Mouse (Mus musculus) granulocyte monocyte progenitor cell, adult 5-6 weeks (primary cell): ENCODE measurements around the gene Notum. TPM values are rescaled to one million over a fixed set of nuclear protein-coding genes. Genes with fewer than 3 reads are reported as not detected.
"Not testable (repeated sequence)": the region's sequence is repeated elsewhere in the genome, so short reads cannot be mapped to it uniquely, and the experiment has no call there.

Experiments
- ATAC-seq: replicated peaks from 2 replicates; pipeline ENCODE4 v1.8.0; 2016; ENCODE audit warnings: mild to moderate bottlenecking, moderate TSS enrichment, inconsistent platforms; ENCODE audit not compliant: poor library complexity, severe bottlenecking
- total RNA-seq, 2 experiments: library from RNA; stranded (forward) in 1 of 2; stranded (reverse) in 1 of 2; fragments of 200-712, 200-1000 nt in 1 of 2; fragments of >200 nt in 1 of 2; fragmentation: Nextera tagmentation in 1 of 2; gene quantifications; 2 replicates each; pipeline ENCODE4 v1.2.3; 2014 to 2017

The Notum gene
- total RNA-seq, 2 experiments from 2014 or later, result not detected

- ATAC-seq, result no peak
Measured at GRCm38 (mm10) chr11:120676951-120677350, 16.0 kb upstream of the Notum start.

GRCm38 (mm10) chr11:120675875-120676274, 14.9 kb upstream of the Notum start:
- ATAC-seq, result not testable (repeated sequence)

DNA sequence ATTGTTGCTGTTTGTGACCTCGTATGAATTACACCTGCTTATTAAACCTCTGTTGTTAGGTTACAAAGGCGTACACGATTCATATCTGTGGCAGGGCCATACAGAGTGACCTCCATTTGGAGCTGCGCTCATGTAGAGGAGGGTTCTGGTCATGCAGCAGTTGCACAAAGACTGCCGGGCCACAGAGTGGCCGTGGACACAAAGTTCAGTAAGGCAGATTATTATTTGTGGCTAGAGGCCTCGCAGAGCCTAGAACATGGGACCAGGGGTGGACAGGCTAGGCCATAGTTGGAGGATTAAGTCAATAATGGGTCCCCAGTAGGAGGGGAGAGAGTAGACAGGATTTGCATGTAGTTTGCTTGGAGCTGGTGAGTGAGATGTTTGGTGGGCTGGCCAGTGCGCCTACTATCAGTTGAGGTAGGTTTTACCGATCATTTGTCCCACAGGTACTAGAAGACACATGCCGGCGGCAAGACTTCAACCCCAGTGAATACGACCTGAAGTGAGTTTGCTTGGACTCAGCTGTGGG, 12.7 kb upstream of the Notum start:
- ATAC-seq, result peak; percentile 4; the same call in 1 of the 2 replicates

DNA sequence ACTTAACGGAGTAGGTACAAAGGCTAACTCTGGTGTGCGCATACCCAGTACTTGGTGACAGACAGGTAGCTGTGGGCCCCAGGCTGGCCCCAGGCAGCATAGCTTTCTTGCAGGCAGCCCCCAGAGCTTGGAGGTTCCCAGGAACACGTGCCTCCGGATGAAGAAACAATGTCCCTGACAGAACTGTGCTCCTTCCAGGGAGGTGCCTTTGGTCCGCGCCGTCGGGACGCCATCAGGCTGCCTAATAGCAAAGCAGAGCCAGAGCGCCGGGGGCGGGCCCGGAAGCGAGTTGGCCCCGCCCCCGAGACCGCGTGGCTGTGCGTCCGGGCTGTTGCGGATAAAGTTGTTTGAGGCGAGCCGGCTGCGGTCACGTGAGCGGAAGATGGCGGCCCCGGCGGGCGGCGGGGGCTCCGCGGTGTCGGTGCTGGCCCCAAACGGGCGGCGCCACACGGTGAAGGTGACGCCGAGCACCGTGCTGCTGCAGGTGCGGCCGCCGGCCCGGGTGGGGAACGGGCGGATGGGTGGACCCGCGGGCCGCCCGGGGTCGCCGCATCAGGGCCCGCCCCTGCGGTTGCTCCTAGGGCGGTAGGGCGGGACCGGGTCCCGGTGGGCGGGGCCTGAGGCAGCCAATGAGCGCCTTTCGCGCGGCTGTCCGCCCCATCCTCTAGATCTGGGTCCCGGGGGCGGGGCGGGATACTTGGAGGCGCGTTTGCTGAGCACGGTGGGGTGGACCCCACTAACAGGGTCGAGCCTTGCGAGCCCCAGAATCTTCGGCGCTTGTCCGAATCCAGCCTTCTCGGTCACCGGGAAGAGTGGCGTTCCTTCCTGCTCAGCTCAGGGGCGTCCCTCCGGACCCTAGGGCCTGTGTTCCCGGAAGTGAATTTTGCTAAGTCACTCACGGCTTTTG, 12.0 kb upstream of the Notum start, which contains the start of gene Aspscr1:
TSS of gene Aspscr1 (plus strand) at position 287 of the 907 bp plus-strand sequence.
- peak; percentile 93 for ATAC-seq

DNA sequence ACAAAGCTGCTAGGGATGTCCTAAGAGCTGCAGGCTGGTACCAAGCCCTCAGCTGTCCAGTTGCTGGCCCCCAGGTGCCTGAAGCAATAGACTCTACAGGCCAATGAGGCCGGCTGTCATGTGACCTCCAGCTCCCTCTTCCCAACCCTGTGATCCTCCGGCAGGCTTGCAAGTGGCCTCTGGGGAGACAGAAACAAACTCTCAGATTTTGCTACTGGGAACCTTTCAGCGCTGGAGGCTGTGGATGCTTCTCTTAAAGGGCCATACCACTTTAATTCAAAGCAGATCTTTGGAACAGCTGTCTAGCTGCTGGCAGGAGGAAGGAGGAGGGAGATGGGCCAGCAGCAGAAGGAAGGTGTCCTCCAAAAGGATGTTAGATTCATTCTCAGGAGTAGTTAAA, 5.6 kb upstream of the Notum start:
- no peak for ATAC-seq

- no peak for ATAC-seq
Measured at GRCm38 (mm10) chr11:120665406-120665805, 4.4 kb upstream of the Notum start.

- ATAC-seq, result no peak
Measured at GRCm38 (mm10) chr11:120663714-120664113, 2.7 kb upstream of the Notum start.

DNA sequence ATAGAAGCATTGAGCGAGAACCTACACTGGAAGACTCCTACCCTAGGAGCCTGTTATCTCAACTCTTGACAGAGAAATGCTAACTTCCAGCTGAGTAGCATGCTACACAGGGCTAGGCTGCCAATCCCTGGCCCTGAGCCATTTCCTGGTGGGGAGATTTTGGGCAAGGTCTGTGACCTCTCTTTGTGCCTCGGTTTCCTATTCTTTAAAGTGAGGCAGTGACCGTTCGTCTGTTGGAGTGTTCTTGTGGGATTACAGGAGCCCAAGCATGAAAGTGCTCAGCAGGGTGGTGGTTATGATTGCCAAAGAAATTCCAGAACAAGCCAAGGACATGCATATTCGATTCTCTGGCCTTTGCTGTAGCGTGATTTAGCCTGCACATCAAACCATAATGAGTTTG, 1.8 kb upstream of the Notum start:
- ATAC-seq, result no peak

- ATAC-seq, result peak; percentile 44
Measured at GRCm38 (mm10) chr11:120660301-120661075, 487 bp downstream of the Notum start.

- no peak for ATAC-seq
Measured at GRCm38 (mm10) chr11:120659509-120660300, 1.3 kb downstream of the Notum start.

GRCm38 (mm10) chr11:120658876-120659410, 2.0 kb downstream of the Notum start:
- ATAC-seq, result peak; percentile 63

DNA sequence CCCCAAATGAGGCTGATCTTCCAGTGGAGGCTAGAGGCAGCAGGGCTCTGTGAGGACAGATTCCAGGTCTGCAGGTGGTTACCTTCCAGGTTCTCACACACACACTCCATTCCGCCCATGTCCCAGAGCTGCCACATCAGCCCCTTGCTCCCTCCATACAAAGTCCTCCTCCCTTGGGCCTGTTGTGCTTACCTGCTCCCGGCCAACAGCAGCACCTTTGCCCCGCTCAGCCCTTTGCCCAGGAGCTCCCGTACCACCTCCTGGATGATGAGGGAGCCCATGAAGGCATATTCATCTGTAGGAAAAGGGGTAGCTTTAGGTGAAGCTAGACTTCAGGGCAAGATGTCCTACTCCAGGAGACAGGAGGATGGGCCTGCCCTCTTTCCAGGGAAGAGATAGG, 3.7 kb downstream of the Notum start:
- ATAC-seq, result no peak

DNA sequence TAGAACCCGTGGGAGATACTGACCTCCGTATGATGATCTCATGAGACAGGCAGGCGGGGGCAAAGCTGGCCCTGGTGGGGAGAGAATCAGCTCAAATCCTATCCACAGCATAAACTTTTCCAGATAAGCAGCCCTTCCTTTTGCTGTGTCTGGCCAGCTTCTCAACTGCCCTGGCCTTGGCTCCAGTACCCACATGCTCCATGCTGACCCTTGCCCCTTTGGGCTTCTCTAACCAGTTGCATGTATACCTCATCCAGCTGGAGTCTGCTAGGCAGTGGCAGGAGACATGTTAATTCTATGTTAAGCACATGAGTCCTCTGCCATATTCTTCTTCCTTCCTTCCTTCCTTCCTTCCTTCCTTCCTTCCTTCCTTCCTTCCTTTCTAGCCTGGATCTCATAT, 6.2 kb downstream of the Notum start:
- ATAC-seq, result no peak

- ATAC-seq, result no peak
Measured at GRCm38 (mm10) chr11:120651872-120652271, 9.1 kb downstream of the Notum start.

DNA sequence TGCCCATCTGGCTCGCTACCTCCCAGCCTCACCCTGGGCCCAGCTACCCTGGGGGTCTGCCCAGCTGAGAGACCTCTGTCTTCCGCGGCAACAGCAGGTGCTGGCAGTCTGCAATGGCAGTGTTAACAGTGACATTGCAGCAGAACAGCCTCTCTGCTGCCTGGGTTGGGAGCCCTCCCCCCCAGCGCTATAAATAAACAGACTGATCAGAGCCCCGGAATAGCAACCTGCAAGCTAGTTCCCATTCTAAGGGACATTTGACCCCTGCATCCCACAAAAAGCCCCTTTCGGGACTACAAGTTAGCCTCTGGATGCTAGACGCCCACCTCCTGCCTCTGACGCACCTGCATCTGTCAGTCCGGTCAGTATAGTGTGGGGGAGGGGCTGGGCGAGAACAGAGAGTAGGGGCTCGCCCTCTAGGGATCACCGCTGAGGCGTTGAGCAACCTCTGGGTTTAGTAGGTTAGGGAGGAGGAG, 12.9 kb downstream of the Notum start, which contains the start of gene Myadml2:
TSS of gene Myadml2 (minus strand) at position 158 of the 476 bp plus-strand sequence.
- ATAC-seq, result peak; percentile 44

- ATAC-seq, result no peak
Measured at GRCm38 (mm10) chr11:120647047-120647830, 13.7 kb downstream of the Notum start.

DNA sequence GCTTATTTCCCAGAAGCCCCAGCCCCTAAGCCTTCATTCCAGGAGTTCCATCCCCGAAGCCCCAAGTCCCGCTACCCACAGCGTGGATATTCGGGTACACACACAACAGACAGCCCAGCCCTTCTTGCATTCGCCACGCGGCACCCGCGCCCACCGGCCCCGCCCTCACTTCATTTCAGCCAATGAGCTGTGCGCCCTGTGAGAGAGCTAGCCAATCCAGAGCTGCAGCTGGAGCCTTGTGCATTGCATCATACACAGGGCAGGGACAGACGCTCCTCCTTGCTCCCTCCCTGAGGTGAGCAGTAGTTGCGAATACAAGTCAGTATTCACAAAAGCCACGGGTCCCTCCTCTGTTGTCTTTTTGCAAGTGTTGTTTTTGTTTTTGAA, 17.4 kb downstream of the Notum start, which contains the start of gene Pycr1:
TSS of gene Pycr1 (minus strand) at position 169 of the 387 bp plus-strand sequence.
- peak; percentile 87 for ATAC-seq

DNA sequence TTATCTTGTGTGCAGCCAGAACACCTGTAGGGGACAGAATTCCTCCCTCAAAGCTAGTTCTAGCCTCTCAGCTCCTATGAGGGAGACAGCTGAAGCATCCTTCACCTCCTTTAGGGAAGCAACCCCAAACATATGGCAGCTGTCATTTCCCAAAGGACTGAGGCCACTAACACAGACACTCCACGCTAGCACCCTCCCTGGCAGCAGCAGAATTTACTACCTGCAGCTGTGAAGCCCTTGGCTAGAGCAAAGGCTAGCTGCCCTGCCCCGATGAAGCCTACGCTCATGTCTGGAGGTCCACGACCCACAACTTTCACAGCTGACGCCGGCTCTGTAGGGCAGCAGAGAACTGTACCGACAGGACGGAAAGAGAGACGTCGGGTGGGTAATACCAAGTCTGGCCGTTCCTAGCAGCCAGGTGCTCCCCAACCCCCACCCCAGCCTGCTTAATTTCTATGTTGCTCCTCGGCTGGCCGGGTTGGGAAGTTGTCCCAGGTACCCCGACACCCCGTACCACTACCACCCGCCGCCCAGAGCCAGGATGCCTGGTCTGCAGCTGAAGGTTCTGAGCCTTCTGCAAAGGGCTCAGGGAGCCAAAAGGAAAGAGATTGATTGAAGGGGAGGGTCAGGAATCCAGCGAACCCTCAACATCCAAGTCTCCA, 17.9 kb downstream of the Notum start:
- 0 out of 2 replicates have a peak, but pooled peaks have one; percentile 4 for ATAC-seq
